Mouse (Mus musculus) kidney, postnatal 25 days (tissue): Measurements from ENCODE around the gene Zfp385b.
A peak's percentile ranks its signal among the peaks of the same experiment; 100 is the strongest.

Source experiments
- DNase-seq, 2 experiments: peaks; one replicate each; pipeline ENCODE4 v3.0.0; 2021; ENCODE audit warnings: mixed read lengths in 2 of 2

Zfp385b gene

GRCm38 (mm10) chr2:77515011-77515410, 304.4 kb downstream of the Zfp385b start:
- no peak for DNase-seq

- DNase-seq = no peak
Observed at GRCm38 (mm10) chr2:77514476-77514875, 305.0 kb downstream of the Zfp385b start.

GRCm38 (mm10) chr2:77508731-77509130, 310.7 kb downstream of the Zfp385b start:
- no peak for DNase-seq

GRCm38 (mm10) chr2:77506308-77506707, 313.1 kb downstream of the Zfp385b start:
- no peak for DNase-seq

- DNase-seq = no peak
Observed at GRCm38 (mm10) chr2:77505614-77506013, 313.8 kb downstream of the Zfp385b start.

GRCm38 (mm10) chr2:77503674-77504351, 315.6 kb downstream of the Zfp385b start:
- DNase-seq = no peak

- DNase-seq = no peak
Observed at GRCm38 (mm10) chr2:77503217-77503616, 316.2 kb downstream of the Zfp385b start.

- DNase-seq = no peak
Observed at GRCm38 (mm10) chr2:77502458-77502857, 317.0 kb downstream of the Zfp385b start.

GRCm38 (mm10) chr2:77500480-77500879, 319.0 kb downstream of the Zfp385b start:
- DNase-seq = no peak

- no peak for DNase-seq
Observed at GRCm38 (mm10) chr2:77498379-77498778, 321.1 kb downstream of the Zfp385b start.

GRCm38 (mm10) chr2:77497942-77498341, 321.5 kb downstream of the Zfp385b start:
- DNase-seq = no peak

- peak; percentile 71 to 74 for DNase-seq
Observed at GRCm38 (mm10) chr2:77496071-77496470, 323.4 kb downstream of the Zfp385b start.

- DNase-seq = peak; percentile 16 to 51
Observed at GRCm38 (mm10) chr2:77495344-77495743, 324.1 kb downstream of the Zfp385b start.

GRCm38 (mm10) chr2:77493695-77494094, 325.7 kb downstream of the Zfp385b start:
- peak in 1 of 2 experiments; percentile 30 for DNase-seq

GRCm38 (mm10) chr2:77487151-77487550, 332.3 kb downstream of the Zfp385b start:
- no peak for DNase-seq

- DNase-seq = no peak
Observed at GRCm38 (mm10) chr2:77481274-77481673, 338.2 kb downstream of the Zfp385b start.

GRCm38 (mm10) chr2:77477536-77477935, 341.9 kb downstream of the Zfp385b start:
- no peak for DNase-seq

GRCm38 (mm10) chr2:77476444-77476843, 343.0 kb downstream of the Zfp385b start:
- no peak for DNase-seq

GRCm38 (mm10) chr2:77472254-77472837, 347.1 kb downstream of the Zfp385b start:
- no peak for DNase-seq

- DNase-seq = no peak
Observed at GRCm38 (mm10) chr2:77470716-77471115, 348.7 kb downstream of the Zfp385b start.

- no peak for DNase-seq
Observed at GRCm38 (mm10) chr2:77461413-77461812, 358.0 kb downstream of the Zfp385b start.

GRCm38 (mm10) chr2:77460011-77460410, 359.4 kb downstream of the Zfp385b start:
- no peak for DNase-seq

GRCm38 (mm10) chr2:77458431-77458830, 361.0 kb downstream of the Zfp385b start:
- no peak for DNase-seq

- no peak for DNase-seq
Observed at GRCm38 (mm10) chr2:77457120-77457519, 362.3 kb downstream of the Zfp385b start.

GRCm38 (mm10) chr2:77456602-77457001, 362.8 kb downstream of the Zfp385b start:
- peak; percentile 73 to 87 for DNase-seq
